Mouse (Mus musculus) cortical plate, adult 2 months (tissue): ENCODE results near the gene Cfap157.

ENCODE experiments used
- CTCF ChIP-seq: fragments of 200-500 bp; IDR thresholded peaks from 2 replicates; pipeline ENCODE4 v1.5.1; 2011; ENCODE audit warnings: mild to moderate bottlenecking, control low read depth, low read length; ENCODE audit not compliant: insufficient read depth; ENCODE audit errors: extremely low read depth
- POLR2A ChIP-seq: fragments of 200-500 bp; IDR thresholded peaks from 2 replicates; pipeline ENCODE4 v1.6.1; 2011; ENCODE audit warnings: mild to moderate bottlenecking, low read length, control low read depth; ENCODE audit not compliant: insufficient read depth; ENCODE audit errors: extremely low read depth

DNA sequence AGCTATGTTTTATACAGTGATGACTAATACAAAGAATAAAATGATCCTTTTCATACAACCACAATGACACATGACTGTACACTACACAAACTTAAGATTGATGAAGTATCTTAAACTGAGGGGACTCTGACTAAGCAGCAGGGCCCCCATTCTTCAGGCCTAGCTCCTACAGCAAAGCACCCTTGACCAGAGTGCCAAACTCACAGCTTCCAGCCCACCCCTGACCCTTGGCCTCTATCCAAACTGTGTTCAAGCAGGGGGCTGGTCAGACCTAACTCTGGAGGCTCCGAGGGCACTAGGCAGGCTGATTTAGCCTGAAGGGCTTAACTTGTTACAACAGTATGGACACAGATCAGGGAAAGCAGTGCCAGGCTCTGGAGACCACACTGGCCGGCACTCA is 4.4 kb upstream of the Cfap157 start:
- TF ChIP-seq POLR2A (no peak), CTCF (no peak)
